Mouse (Mus musculus): ENCODE results near the gene Mesp2. TPM values are rescaled to one million over a fixed set of nuclear protein-coding genes. Genes with fewer than 3 reads are reported as not detected.

The Mesp2 gene
- polyA plus RNA-seq, 1 experiment: 0.33 TPM

GRCm38 (mm10) chr7:79793688-79794087, 16.8 kb upstream of the Mesp2 start, which contains the start of gene Mesp1:
Mesp1 (minus strand) TSS chr7:79793788.
- Histone ChIP-seq H3K36me3 (ENCODE audit: control insufficient read depth, insufficient read depth, low read length) (no peaks in the 10 kb centered on the region), H3K4me1 (ENCODE audit: control insufficient read depth, insufficient read depth, insufficient read length, low read length) (peaks cover 30% of the 10 kb centered on the region), H3K4me3 (ENCODE audit: low read depth, low read length) (peak within 1 kb of the TSS; percentile 67), H3K27me3 (ENCODE audit: control insufficient read depth, insufficient read depth, low read length) (peaks cover 9% of the 10 kb centered on the region), H3K27ac (ENCODE audit: insufficient read depth, low read depth, low read length) (no peak within 1 kb of the TSS)
- WGBS: 89% methylated on average over 6 of the region's 6 CpGs
- TF ChIP-seq POLR2A (IDR thresholded peaks at IDR 0.05; ENCODE audit: low read depth, low read length): no peak
- no peak for TF ChIP-seq CTCF (IDR thresholded peaks at IDR 0.05; ENCODE audit: extremely low read depth, insufficient read length, insufficient replicate concordance, low read depth, low read length)

DNA sequence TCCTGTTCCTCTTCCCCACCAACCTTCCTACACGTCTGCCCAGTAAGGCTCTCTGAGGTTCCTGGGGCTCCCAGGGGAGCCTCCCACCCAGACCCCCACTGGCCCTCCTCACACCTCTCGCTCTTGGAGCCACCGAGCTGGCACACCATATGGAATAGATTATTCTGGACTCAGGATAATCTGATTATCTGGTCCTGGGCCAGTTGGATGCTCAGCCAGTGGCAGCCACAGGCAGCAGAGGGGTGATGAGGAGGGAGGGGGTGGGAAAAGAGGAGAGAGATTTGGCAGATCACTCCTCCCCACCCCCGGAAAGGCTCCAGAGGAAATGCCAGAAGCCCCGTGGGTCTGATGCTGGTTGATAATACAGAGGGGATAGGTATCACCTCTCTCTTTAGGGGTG, 11.9 kb upstream of the Mesp2 start:
- no peaks in the 10 kb centered on the region; the same call in 1 of the 2 replicates for H3K27me3 ChIP-seq (ENCODE audit: control insufficient read depth, insufficient read depth, low read length)
- H3K4me1 ChIP-seq (ENCODE audit: control insufficient read depth, insufficient read depth, insufficient read length, low read length): no peaks in the 10 kb centered on the region
- no peaks in the 10 kb centered on the region for H3K36me3 ChIP-seq (ENCODE audit: control insufficient read depth, insufficient read depth, low read length)
- no peak for TF ChIP-seq POLR2A (IDR thresholded peaks at IDR 0.05; ENCODE audit: low read depth, low read length)
- TF ChIP-seq CTCF (IDR thresholded peaks at IDR 0.05; ENCODE audit: extremely low read depth, insufficient read length, insufficient replicate concordance, low read depth, low read length): no peak
- no peak overlapping the region for H3K27ac ChIP-seq (ENCODE audit: insufficient read depth, low read depth, low read length)
- no peak overlapping the region for H3K4me3 ChIP-seq (ENCODE audit: low read depth, low read length)
- 42% methylated on average over 5 of the region's 5 CpGs for WGBS

DNA sequence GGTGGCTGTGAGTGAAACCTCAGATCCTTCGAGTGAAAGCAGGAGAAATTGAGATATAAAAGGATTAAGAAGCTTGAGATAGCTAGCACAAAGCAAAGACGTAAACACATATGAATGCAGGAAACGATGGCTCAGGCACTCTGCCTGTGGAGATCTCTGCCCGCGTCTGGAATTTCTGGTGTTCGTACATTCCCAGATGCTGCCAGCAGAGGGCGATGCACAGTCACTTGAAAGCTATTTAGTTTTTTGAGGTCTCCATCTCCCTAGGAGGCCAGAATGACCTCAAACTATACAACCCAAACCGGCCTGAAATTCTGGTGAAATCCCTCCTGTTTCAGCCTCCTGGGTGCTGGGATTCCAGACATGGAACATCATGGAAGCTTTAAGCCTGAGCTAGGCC, 11.5 kb upstream of the Mesp2 start:
- Histone ChIP-seq H3K36me3 (ENCODE audit: control insufficient read depth, insufficient read depth, low read length) (no peaks in the 10 kb centered on the region), H3K4me3 (ENCODE audit: low read depth, low read length) (no peak overlapping the region), H3K27me3 (ENCODE audit: control insufficient read depth, insufficient read depth, low read length) (no peaks in the 10 kb centered on the region), H3K27ac (ENCODE audit: insufficient read depth, low read depth, low read length) (no peak overlapping the region), H3K4me1 (ENCODE audit: control insufficient read depth, insufficient read depth, insufficient read length, low read length) (no peaks in the 10 kb centered on the region; the same call in 1 of the 2 replicates)
- 2% methylated on average over 8 of the region's 8 CpGs for WGBS
- TF ChIP-seq POLR2A (IDR thresholded peaks at IDR 0.05; ENCODE audit: low read depth, low read length) (no peak), CTCF (IDR thresholded peaks at IDR 0.05; ENCODE audit: extremely low read depth, insufficient read length, insufficient replicate concordance, low read depth, low read length) (peak; percentile 77; the same call in 1 of the 2 replicates)

DNA sequence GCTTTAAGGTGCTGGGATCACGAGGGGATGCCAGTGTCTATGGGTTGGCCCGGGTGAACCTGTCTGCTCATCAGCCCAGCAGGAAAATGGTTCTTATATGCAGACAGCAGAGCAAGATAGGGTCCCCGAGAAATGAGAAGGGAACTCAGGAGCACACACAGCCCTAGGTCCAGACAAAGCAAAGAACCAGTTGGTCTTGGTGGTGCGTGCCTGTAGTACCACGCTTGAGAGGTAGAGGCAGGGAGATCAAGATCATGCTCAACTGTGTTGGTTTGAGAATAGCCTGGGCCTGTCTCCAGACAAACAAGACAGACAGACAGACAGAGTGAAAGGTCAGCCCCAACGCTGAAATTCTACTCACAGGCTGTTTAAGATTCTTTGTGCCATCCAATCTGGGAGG, 11.0 kb upstream of the Mesp2 start:
- H3K27me3 ChIP-seq (ENCODE audit: control insufficient read depth, insufficient read depth, low read length): no peaks in the 10 kb centered on the region
- no peak overlapping the region for H3K4me3 ChIP-seq (ENCODE audit: low read depth, low read length)
- H3K36me3 ChIP-seq (ENCODE audit: control insufficient read depth, insufficient read depth, low read length): no peaks in the 10 kb centered on the region
- TF ChIP-seq POLR2A (IDR thresholded peaks at IDR 0.05; ENCODE audit: low read depth, low read length): no peak
- TF ChIP-seq CTCF (IDR thresholded peaks at IDR 0.05; ENCODE audit: extremely low read depth, insufficient read length, insufficient replicate concordance, low read depth, low read length): no peak
- no peak overlapping the region for H3K27ac ChIP-seq (ENCODE audit: insufficient read depth, low read depth, low read length)
- no peaks in the 10 kb centered on the region; the same call in 1 of the 2 replicates for H3K4me1 ChIP-seq (ENCODE audit: control insufficient read depth, insufficient read depth, insufficient read length, low read length)
- 71% methylated on average over 6 of the region's 6 CpGs for WGBS

DNA sequence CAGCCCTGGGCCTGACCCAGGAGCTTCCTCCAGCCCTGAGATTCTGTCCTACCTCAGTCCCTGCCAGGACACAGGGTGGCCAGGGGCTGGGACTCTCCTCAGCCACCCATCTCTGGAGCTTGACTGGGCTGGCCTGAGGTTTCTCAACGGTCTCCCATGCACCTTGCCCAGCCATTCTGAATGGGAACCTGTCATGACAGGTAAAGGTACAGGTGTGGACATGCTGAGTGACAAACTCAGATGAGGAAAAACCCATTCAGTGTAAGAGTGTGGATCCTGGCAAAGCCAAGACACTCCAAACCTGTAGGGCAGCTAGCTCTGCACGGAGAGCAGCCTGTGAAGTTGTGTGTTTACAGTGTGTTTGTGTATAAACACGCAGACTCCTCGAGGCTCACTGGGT, 10.2 kb upstream of the Mesp2 start:
- Histone ChIP-seq H3K4me1 (ENCODE audit: control insufficient read depth, insufficient read depth, insufficient read length, low read length) (no peaks in the 10 kb centered on the region; the same call in 1 of the 2 replicates), H3K27me3 (ENCODE audit: control insufficient read depth, insufficient read depth, low read length) (no peaks in the 10 kb centered on the region), H3K4me3 (ENCODE audit: low read depth, low read length) (no peak overlapping the region), H3K36me3 (ENCODE audit: control insufficient read depth, insufficient read depth, low read length) (no peaks in the 10 kb centered on the region), H3K27ac (ENCODE audit: insufficient read depth, low read depth, low read length) (no peak overlapping the region)
- 80% methylated on average over 4 of the region's 4 CpGs for WGBS
- TF ChIP-seq POLR2A (IDR thresholded peaks at IDR 0.05; ENCODE audit: low read depth, low read length) (no peak), CTCF (IDR thresholded peaks at IDR 0.05; ENCODE audit: extremely low read depth, insufficient read length, insufficient replicate concordance, low read depth, low read length) (no peak)

DNA sequence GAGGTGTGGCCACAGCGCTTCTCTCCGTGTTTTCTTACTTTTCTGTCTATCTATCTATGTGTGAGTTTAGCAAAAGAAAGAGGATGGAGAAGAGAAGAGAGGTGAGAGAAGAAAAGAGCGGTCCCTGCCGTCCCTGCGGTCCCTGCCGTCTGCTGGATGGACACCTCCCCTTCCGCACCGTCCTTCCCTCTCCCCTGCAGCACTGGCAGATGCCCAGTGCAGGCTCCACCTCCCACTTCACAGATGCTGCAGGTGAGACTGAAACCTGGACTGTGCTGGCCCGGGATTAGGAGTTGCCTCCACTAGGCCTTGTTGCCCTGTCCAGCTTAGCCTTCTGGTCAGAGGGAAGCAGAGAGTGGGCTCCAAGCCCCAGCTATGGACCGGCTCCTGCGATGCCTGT, 9.1 kb upstream of the Mesp2 start:
- Histone ChIP-seq H3K4me1 (ENCODE audit: control insufficient read depth, insufficient read depth, insufficient read length, low read length) (no peaks in the 10 kb centered on the region; the same call in 1 of the 2 replicates), H3K27me3 (ENCODE audit: control insufficient read depth, insufficient read depth, low read length) (no peaks in the 10 kb centered on the region), H3K4me3 (ENCODE audit: low read depth, low read length) (no peak overlapping the region), H3K36me3 (ENCODE audit: control insufficient read depth, insufficient read depth, low read length) (no peaks in the 10 kb centered on the region), H3K27ac (ENCODE audit: insufficient read depth, low read depth, low read length) (no peak overlapping the region)
- no peak for TF ChIP-seq POLR2A (IDR thresholded peaks at IDR 0.05; ENCODE audit: low read depth, low read length)
- TF ChIP-seq CTCF (IDR thresholded peaks at IDR 0.05; ENCODE audit: extremely low read depth, insufficient read length, insufficient replicate concordance, low read depth, low read length): no peak
- 84% methylated on average over 11 of the region's 11 CpGs for whole genome bisulfite sequencing

- TF ChIP-seq POLR2A (IDR thresholded peaks at IDR 0.05; ENCODE audit: low read depth, low read length) (no peak), CTCF (IDR thresholded peaks at IDR 0.05; ENCODE audit: extremely low read depth, insufficient read length, insufficient replicate concordance, low read depth, low read length) (no peak)
- H3K4me3 ChIP-seq (ENCODE audit: low read depth, low read length): no peak overlapping the region
- WGBS: 79% methylated on average over 5 of the region's 5 CpGs
- no peaks in the 10 kb centered on the region; the same call in 1 of the 2 replicates for H3K4me1 ChIP-seq (ENCODE audit: control insufficient read depth, insufficient read depth, insufficient read length, low read length)
- no peaks in the 10 kb centered on the region for H3K27me3 ChIP-seq (ENCODE audit: control insufficient read depth, insufficient read depth, low read length)
- no peak overlapping the region for H3K27ac ChIP-seq (ENCODE audit: insufficient read depth, low read depth, low read length)
- H3K36me3 ChIP-seq (ENCODE audit: control insufficient read depth, insufficient read depth, low read length): no peaks in the 10 kb centered on the region
Observed at GRCm38 (mm10) chr7:79802037-79802436, 8.5 kb upstream of the Mesp2 start.

All from small intestine, adult 2 months (tissue).